Mouse (Mus musculus) hindbrain, embryonic 11.5 days (tissue): Measurements from ENCODE around the gene Ncmap. TPM values are rescaled to one million over a fixed set of nuclear protein-coding genes. Genes with fewer than 3 reads are reported as not detected.

Experiments used
- ATAC-seq: fragments of 200-750 bp; cut with Nextera tagmentation; 2 replicates; pipeline ENCODE4 v1.8.0; 2017; ENCODE audit warnings: mild to moderate bottlenecking, moderate TSS enrichment, moderate library complexity; ENCODE audit not compliant: low FRiP score
- DNase-seq: peaks from one replicate; pipeline ENCODE4 v3.0.0-alpha.2; 2015; ENCODE audit warnings: low spot score
- H3K27ac ChIP-seq: fragments of 300-500 bp; sonication (generic); 2 replicates; pipeline ENCODE4 v1.5.1; 2014; ENCODE audit warnings: mild to moderate bottlenecking, low read depth, low read length
- H3K27me3 ChIP-seq: fragments of 300-500 bp; sonication (generic); 2 replicates; pipeline ENCODE4 v1.6.1; 2014; ENCODE audit warnings: mild to moderate bottlenecking, low read length, moderate library complexity, mixed read lengths; ENCODE audit not compliant: control insufficient read depth, insufficient read depth
- H3K36me3 ChIP-seq: fragments of 300-500 bp; sonication (generic); 2 replicates; pipeline ENCODE4 v1.6.1; 2014; ENCODE audit warnings: mild to moderate bottlenecking, low read length, moderate library complexity, mixed read lengths; ENCODE audit not compliant: control insufficient read depth, insufficient read depth
- H3K4me1 ChIP-seq: fragments of 300-500 bp; sonication (generic); replicated peaks from 2 replicates; pipeline ENCODE4 v1.6.1; 2014; ENCODE audit warnings: low read length, mixed read lengths; ENCODE audit not compliant: control insufficient read depth, insufficient read depth
- H3K4me2 ChIP-seq: fragments of 300-500 bp; sonication (generic); replicated peaks from 2 replicates; pipeline ENCODE4 v1.6.1; 2014; ENCODE audit warnings: mild to moderate bottlenecking, low read depth, low read length
- H3K4me3 ChIP-seq: fragments of 300-500 bp; sonication (generic); 2 replicates; pipeline ENCODE4 v1.5.1; 2014; ENCODE audit warnings: low read depth, low read length
- H3K9ac ChIP-seq: fragments of 300-500 bp; sonication (generic); 2 replicates; pipeline ENCODE4 v1.6.1; 2014; ENCODE audit warnings: low read depth, low read length
- H3K9me3 ChIP-seq: fragments of 300-500 bp; sonication (generic); 2 replicates; pipeline ENCODE4 v1.6.1; 2016; ENCODE audit warnings: low read length; ENCODE audit not compliant: control insufficient read depth
- WGBS: fragments of 180-500 bp; shearing (Covaris S2); extraction: QIAGEN DNeasy Blood & Tissue Kit; methylation state at CpG from one replicate; pipeline ENCODE4 v1.1.7; 2014; 5-methylcytosine and 5-hydroxymethylcytosine counted together
- polyA plus RNA-seq: library from polyadenylated mRNA; unstranded; fragments of >200 nt; fragmentation: Nextera tagmentation; extraction: Ambion mirVana; gene quantifications from 2 replicates; pipeline ENCODE4 v1.2.1, GENCODE M21; 2014

Gene Ncmap
- polyA plus RNA-seq, 1 experiment from 2014 or later = not detected

- ATAC-seq = no peak
- peak overlapping the region; percentile 65 for H3K4me2 ChIP-seq
- H3K9me3 ChIP-seq = no peaks in the 10 kb centered on the region
- H3K9ac ChIP-seq = peak overlapping the region; percentile 68
- peak overlapping the region; percentile 94 for H3K27ac ChIP-seq
- WGBS = 23% methylated on average over 12 of the region's 12 CpGs
- peak; percentile 41 for DNase-seq
- H3K27me3 ChIP-seq = no peaks in the 10 kb centered on the region
- H3K4me1 ChIP-seq = 0 out of 2 replicates have a peak, but pooled peaks cover 5% of the 10 kb centered on the region
- peak overlapping the region; percentile 97 for H3K4me3 ChIP-seq
- H3K36me3 ChIP-seq = no peaks in the 10 kb centered on the region
Observed at GRCm38 (mm10) chr4:135353794-135354450, 44.1 kb downstream of the Ncmap start.

GRCm38 (mm10) chr4:135353066-135353793 is 44.8 kb downstream of the Ncmap start, which contains the start of gene Srrm1:
Gene Srrm1, minus strand, starts transcription at chr4:135353321.
- Histone ChIP-seq H3K27ac (peak within 1 kb of the TSS; percentile 94), H3K4me3 (peak within 1 kb of the TSS; percentile 97), H3K4me1 (0 out of 2 replicates have a peak, but pooled peaks cover 5% of the 10 kb centered on the region), H3K36me3 (no peaks in the 10 kb centered on the region), H3K27me3 (no peaks in the 10 kb centered on the region), H3K9me3 (no peaks in the 10 kb centered on the region), H3K4me2 (peak within 1 kb of the TSS; percentile 80), H3K9ac (peak within 1 kb of the TSS; percentile 97)
- ATAC-seq (peak; percentile 92), DNase-seq (peak; percentile 100)
- WGBS = under 1% methylated on average over 69 of the region's 69 CpGs

GRCm38 (mm10) chr4:135352326-135353065 is 45.5 kb downstream of the Ncmap start:
- DNase-seq = peak; percentile 57
- peak overlapping the region; percentile 97 for H3K9ac ChIP-seq
- no peaks in the 10 kb centered on the region for H3K36me3 ChIP-seq
- WGBS = under 1% methylated on average over 60 of the region's 67 CpGs
- peak overlapping the region; percentile 94 for H3K27ac ChIP-seq
- ATAC-seq = peak; percentile 5
- H3K9me3 ChIP-seq = no peaks in the 10 kb centered on the region
- no peaks in the 10 kb centered on the region for H3K27me3 ChIP-seq
- H3K4me2 ChIP-seq = peak overlapping the region; percentile 80
- H3K4me1 ChIP-seq = 0 out of 2 replicates have a peak, but pooled peaks cover 5% of the 10 kb centered on the region
- peak overlapping the region; percentile 97 for H3K4me3 ChIP-seq

- ATAC-seq (no peak), DNase-seq (no peak)
- H3K27me3 ChIP-seq = no peaks in the 10 kb centered on the region
- H3K4me1 ChIP-seq = no peaks in the 10 kb centered on the region
- no peak overlapping the region for H3K4me2 ChIP-seq
- H3K36me3 ChIP-seq = peaks cover 17% of the 10 kb centered on the region; the same call in 1 of the 2 replicates
- no peak overlapping the region for H3K27ac ChIP-seq
- no peak overlapping the region for H3K4me3 ChIP-seq
- H3K9ac ChIP-seq = no peak overlapping the region
- 82% methylated on average over 14 of the region's 14 CpGs for WGBS
- no peaks in the 10 kb centered on the region for H3K9me3 ChIP-seq
Observed at GRCm38 (mm10) chr4:135337376-135337942, 60.6 kb downstream of the Ncmap start.

- H3K9me3 ChIP-seq = no peaks in the 10 kb centered on the region
- no peak overlapping the region for H3K27ac ChIP-seq
- H3K4me3 ChIP-seq = no peak overlapping the region
- H3K4me2 ChIP-seq = no peak overlapping the region
- ATAC-seq (no peak), DNase-seq (no peak)
- 89% methylated on average over 3 of the region's 3 CpGs for WGBS
- no peak overlapping the region for H3K9ac ChIP-seq
- no peaks in the 10 kb centered on the region for H3K4me1 ChIP-seq
- H3K36me3 ChIP-seq = peaks cover 16% of the 10 kb centered on the region; the same call in 1 of the 2 replicates
- H3K27me3 ChIP-seq = no peaks in the 10 kb centered on the region
Observed at GRCm38 (mm10) chr4:135336023-135336357, 62.0 kb downstream of the Ncmap start.

GRCm38 (mm10) chr4:135335327-135336022 is 62.6 kb downstream of the Ncmap start:
- ATAC-seq (no peak), DNase-seq (no peak)
- no peak overlapping the region for H3K4me3 ChIP-seq
- no peak overlapping the region for H3K4me2 ChIP-seq
- H3K27me3 ChIP-seq = no peaks in the 10 kb centered on the region
- WGBS = 85% methylated on average over 9 of the region's 9 CpGs
- H3K4me1 ChIP-seq = no peaks in the 10 kb centered on the region
- no peak overlapping the region for H3K27ac ChIP-seq
- H3K36me3 ChIP-seq = peaks cover 16% of the 10 kb centered on the region; the same call in 1 of the 2 replicates
- H3K9ac ChIP-seq = no peak overlapping the region
- no peaks in the 10 kb centered on the region for H3K9me3 ChIP-seq

- no peak for DNase-seq
- H3K4me3 ChIP-seq = no peak overlapping the region
- WGBS = 90% methylated on average over 3 of the region's 3 CpGs
- no peak overlapping the region for H3K27ac ChIP-seq
- no peak overlapping the region for H3K4me2 ChIP-seq
- H3K36me3 ChIP-seq = peaks cover 19% of the 10 kb centered on the region
- H3K27me3 ChIP-seq = no peaks in the 10 kb centered on the region
- no peak overlapping the region for H3K9ac ChIP-seq
- no peak for ATAC-seq
- H3K9me3 ChIP-seq = no peaks in the 10 kb centered on the region
- no peaks in the 10 kb centered on the region for H3K4me1 ChIP-seq
Observed at GRCm38 (mm10) chr4:135326469-135326868, 71.6 kb downstream of the Ncmap start.

- H3K9me3 ChIP-seq = no peaks in the 10 kb centered on the region
- H3K4me3 ChIP-seq = no peak overlapping the region
- ATAC-seq = no peak
- no peak overlapping the region for H3K27ac ChIP-seq
- H3K4me2 ChIP-seq = no peak overlapping the region
- no peak for DNase-seq
- no peaks in the 10 kb centered on the region for H3K4me1 ChIP-seq
- peaks cover 21% of the 10 kb centered on the region for H3K36me3 ChIP-seq
- H3K9ac ChIP-seq = no peak overlapping the region
- H3K27me3 ChIP-seq = no peaks in the 10 kb centered on the region
Observed at GRCm38 (mm10) chr4:135326046-135326445, 72.0 kb downstream of the Ncmap start.
